Mouse (Mus musculus) stomach, adult 2 months (tissue): ENCODE measurements around the gene Kantr. TPM values are rescaled to one million over a fixed set of nuclear protein-coding genes. Genes with fewer than 3 reads are reported as not detected.

ENCODE experiments used
- polyA plus RNA-seq: library from polyadenylated mRNA; depleted of rRNA; stranded (reverse); fragments of >200 nt; gene quantifications from 2 replicates; pipeline ENCODE4 v1.2.3, GENCODE M21; 2012; rRNA removed

Gene Kantr
- 0.69 and 0.97 TPM in 2 replicates for polyA plus RNA-seq

GRCm38 (mm10) chrX:152326996-152327688 lies at the start of gene Kantr:
Gene Kantr, minus strand, starts transcription at chrX:152327495.

DNA sequence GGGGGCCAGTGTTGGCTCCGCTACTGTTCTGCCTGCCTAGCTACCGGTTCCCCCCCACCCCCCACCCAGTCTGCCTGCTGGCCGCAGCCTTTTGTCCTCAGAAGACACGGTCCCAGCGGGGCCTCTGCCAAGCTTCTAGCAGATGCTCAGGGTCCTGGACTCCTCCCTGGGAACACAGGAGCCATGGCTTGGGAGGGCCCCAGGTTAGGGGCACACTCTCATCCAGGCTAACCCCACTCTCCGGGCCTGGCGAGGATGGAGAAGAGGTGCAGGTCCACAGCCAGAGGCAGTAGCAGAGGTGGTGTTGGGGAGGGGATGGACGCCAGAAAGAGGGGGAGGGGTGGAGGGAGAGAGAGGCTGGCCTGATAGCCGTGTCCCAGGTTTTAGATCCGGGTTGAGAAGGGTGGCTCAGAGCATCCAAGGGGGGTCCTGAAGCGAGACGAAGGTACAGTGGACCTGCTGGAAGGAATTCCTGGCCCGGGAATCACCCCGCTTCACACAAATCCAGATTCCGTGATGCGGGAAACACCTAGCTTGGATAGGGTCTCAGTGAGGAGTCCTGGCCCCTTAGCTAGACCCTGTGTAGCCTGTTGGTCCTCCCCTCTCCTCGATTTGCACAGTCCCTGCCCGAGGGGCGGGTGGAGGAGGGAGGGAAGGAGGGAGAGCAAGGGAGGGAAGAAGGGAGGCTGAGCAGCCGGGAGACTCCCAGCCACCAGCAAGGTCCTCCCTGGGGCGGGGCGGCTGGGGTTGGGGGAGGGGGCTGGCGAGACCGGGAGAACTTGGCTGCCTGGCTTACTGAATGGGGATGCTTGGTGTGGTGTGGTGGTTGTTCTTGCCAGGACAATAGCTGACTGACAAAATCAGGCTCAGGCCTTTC lies 41.3 kb upstream of the Kantr start, which contains the start of gene Gpr173:
Gpr173 (minus strand) TSS at position 308 of the 877 bp plus-strand sequence.

GRCm38 (mm10) chrX:152342358-152342901 lies 15.1 kb upstream of the Kantr start, which contains the start of gene Tspyl2:
Gene Tspyl2, minus strand, starts transcription at chrX:152342425.

Other genes with a start within 250 kb of the Kantr start
- gene Iqsec2, start 183.2 kb downstream of the Kantr start, polyA plus RNA-seq: 6.9 and 7.2 TPM in 2 replicates
- 30.0 and 31.5 TPM in 2 replicates for gene Kdm5c, start 94.5 kb downstream of the Kantr start, polyA plus RNA-seq
- gene Tspyl2, start 14.9 kb upstream of the Kantr start, polyA plus RNA-seq: 6.9 and 11.1 TPM in 2 replicates
- gene Gpr173, start 41.2 kb upstream of the Kantr start, polyA plus RNA-seq: 1.0 and 1.3 TPM in 2 replicates
- not detected in 2 replicates for gene Cldn34a, start 235.8 kb upstream of the Kantr start, polyA plus RNA-seq